Mouse (Mus musculus): ENCODE data around the gene Cd109.

Gene Cd109

DNA sequence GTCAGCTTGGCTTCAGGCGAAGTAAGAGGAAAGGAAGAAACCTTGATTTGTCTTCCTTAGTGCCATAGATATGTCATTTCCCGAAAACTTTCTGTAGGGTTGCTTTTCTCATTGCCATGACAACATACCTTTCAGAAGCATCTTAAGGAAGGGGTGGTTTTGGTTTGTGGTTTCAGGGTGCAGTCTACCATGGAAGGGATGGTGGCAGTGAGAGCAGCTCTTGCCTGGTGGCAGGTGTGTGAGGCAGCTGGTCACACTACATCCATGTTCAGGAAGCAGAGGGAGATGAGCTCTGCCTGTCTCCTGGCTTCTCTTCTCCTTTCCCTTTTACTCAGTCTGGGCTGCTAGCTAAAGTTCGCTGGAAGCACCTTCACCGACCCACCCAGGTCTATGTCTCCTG, 26.0 kb downstream of the Cd109 start:
- DNase-seq (ENCODE audit: extremely low read depth, low read depth, low spot score), result no peak

DNA sequence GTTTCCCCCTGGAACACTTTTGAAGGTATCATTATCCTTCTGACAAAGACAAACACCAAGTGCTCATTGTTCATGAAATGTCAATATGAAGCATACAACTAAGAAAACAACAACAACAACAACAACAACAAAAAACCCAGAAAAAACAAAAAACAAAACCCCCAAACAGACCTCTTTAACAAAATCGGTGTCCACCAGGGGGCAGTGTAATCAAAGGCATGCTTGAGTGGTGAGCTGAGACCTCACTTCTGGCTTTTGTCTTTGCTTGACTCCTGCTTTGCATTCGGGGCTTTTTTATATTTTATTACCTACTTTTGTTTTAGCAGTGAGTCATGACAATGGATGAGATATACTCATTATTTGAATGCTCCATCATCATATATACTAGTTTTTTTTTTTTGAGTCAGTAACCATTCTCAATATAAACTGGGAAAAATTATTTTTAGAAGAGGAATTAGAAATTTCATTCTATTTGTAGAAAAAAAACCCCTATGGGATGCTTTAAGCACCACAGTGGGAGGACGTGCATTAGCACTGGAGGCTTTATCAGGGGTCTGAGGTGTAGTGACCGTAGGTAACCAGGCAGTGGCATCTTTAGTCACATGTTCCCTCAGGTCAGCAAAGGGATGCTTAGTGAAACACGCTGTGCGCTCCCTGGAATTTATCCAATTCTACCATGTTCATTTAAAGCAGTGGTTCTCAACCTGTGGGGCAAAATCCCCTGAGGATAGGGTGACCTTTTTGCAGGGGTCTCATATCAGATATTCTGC, 30.8 kb downstream of the Cd109 start:
- no peak for DNase-seq (ENCODE audit: extremely low read depth, low read depth, low spot score)

DNA sequence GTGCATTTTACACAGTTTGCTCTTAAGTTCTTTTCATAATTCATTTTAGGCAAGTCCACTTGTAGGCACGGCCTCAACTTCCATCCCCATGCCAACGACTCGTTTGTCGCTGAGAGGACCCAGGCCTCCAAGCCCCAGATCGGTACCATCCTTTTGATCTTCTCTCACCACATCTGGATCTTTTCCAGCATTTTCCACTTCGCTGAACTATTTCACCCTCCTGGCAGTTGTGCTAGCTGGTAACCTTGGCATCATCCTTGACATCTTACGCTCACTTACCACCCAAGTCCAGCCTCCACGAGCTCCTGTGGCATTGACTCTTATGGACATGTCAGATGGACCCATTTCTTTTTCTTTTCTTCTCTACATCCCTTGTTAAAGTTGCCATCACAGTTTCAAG, 33.3 kb downstream of the Cd109 start:
- no peak for DNase-seq (ENCODE audit: extremely low read depth, low read depth, low spot score)

DNA sequence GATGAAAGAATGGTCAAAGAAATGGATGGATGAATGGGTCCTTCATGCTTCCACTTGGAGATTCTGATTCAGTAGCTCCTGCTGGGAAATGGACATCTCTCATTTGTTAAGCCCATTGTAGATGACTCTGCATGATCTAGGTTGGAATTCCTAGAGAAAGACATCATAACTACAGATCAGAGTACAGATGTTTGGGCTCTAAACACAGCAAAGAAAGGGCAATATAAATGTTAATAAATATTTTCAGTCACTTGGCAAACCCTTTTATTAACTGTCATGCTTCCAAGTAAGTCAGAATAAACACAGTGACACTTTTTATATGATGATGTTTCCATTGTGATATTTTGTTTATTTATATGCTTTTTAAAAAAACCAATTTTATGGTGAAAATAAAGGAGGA, 34.1 kb downstream of the Cd109 start:
- no peak for DNase-seq (ENCODE audit: extremely low read depth, low read depth, low spot score)

DNA sequence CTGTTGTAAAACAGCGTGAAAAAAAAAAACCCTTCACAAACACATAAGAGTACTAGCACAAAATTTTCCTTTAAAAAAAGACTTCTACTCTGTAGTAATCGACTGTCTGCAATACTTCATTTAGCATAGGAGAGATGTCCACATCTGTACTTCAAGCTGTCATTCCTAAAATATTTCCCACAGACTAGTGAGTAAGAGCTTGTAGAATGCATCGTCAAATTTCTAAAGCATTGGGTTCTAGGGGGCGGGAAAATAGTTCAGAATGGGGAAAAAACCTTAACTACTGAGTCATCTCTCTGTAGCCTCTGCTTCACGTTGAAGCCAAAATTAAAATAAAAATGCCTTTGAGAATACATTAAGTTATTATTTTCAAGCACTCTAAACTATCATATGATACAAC, 42.2 kb downstream of the Cd109 start:
- no peak for DNase-seq (ENCODE audit: extremely low read depth, low read depth, low spot score)

DNA sequence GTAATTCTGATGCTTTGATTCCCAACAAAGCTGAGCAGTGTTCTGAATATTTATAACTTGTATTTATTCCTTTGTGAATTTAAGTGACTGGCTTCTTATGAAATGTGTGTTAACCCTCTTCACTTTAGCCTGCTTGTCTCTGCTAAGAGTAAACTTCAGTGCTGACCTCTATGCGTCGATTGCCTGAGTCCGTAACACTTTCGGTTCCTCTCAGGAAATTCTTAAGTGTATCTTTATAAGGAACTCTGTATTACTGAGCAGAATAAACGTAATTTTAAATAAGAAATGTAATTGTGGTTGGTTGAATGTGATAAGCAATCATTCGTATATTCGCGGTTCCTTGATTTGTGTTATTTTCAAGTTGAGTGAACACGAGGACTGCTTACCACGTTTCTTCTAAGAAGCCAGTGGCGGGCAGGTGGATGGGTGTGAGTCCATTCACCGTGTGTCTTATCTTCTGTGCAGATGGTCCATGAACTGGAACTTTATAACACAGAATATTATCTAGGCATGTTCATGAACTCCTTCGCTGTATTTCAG, 56.2 kb downstream of the Cd109 start:
- no peak for DNase-seq (ENCODE audit: extremely low read depth, low read depth, low spot score)

DNA sequence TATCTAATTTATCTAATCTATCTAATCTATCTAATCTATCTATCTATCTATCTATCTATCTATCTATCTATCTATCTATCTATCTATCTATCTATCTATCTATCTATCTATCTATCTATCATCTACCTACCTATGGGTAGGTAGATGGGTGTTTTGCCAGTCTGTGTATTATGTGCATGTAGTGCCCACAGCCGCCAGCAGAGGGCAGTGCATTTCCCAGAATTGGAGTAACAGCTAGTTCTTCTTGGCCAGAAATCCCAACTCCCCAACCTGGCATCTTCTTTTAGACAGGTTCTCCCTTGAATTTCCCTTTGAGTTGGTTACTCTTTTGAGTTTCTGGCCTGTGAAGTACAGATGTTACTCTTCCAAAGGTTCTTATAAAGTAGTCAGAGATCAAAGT, 85.3 kb downstream of the Cd109 start:
- no peak for DNase-seq (ENCODE audit: extremely low read depth, low read depth, low spot score)

DNA sequence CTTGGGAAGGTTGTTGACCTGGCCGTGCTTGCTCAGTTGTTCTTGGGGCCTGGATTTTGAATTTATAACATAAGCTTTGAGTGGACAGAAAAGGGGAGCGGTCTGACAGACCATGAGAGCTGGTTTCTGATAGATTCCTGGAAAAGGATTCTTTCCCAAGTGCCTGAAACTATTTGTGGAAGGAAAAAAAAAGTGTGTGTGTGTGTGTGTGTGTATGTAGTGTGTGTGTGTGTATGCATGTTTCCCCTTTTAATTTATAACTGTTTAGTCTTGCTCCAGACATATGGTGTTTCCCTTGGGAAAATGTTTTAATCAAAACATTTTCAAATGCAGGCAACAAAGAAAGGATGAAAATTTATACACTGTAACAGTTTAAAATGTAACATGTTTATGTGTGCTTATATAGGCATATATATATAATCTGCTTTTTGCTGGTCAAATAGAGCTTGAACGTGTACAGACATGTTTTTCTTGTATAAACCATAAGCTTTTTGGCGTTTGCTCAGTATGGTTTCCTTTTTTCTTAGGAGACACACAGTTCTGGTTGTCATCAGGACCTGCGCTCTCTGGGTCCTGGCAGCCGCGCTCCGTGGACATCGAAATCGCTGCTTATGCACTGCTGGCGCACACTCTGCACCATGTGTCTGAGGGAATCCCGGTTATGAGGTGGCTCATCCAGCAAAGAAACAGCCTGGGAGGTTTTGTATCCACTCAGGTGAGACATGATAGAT, 87.3 kb downstream of the Cd109 start:
- DNase-seq (ENCODE audit: extremely low read depth, low read depth, low spot score), result no peak

DNA sequence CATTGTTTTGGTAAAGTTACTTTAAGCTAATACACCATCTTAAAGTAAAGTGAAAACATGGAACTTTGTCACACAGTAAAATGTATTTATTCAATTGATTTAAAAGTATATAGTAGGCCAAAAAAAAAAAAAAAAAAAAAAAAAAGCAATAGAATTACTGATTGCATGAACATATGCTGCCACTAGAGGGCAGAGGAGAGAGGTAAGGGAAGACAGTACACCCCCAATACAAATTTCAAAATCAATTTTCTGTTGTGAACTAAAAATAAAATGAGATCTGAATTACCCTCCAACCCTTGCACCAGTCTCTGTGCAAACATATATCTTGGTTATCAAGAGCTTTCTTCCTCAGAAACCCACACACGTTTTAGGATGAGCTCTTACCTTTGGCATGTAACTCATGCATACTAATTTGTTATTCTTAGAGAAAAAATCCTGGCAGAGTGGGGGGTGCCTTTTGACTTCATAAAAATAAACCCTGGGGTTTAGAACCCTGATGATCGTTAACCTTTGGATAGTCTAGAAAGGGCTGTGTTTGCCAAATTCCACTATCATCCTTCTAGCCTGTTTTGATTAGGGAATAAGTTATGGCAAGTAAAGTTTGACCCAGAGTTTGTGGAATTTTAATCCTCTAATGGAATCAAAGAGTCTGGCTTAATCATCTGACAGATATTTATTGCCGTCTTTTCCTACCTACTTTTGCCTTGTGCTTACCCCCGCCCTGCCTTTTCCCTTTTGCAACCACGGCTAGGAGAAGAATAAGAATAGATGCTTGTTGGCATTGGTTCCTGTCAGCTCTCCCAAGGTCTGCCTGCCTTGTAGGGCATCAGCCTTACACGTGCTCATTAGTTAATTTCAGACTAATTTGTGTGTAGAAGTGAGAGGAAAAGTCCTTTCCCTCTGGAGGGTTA, 105.8 kb downstream of the Cd109 start:
- DNase-seq (ENCODE audit: extremely low read depth, low read depth, low spot score), result no peak

DNA sequence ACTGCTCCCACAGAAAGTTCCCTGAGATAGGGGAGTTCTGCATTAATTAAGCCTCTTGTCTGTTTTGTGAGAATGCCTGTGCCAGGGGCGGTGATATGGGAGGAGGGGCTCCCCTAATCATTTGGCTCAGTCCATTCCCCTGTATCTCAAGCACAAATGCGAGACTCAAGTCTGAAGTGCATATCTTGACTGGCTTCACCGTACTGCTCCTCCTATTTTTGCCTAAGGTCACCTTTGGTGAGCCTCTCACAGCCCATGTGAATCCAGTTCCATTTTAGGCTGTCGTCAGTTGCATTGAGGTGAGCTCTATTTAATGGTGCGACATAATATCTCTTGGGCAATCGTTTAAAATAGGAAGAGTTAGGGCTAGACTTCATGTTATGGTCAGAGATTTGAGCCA, 116.6 kb downstream of the Cd109 start:
- DNase-seq (ENCODE audit: extremely low read depth, low read depth, low spot score), result no peak

DNA sequence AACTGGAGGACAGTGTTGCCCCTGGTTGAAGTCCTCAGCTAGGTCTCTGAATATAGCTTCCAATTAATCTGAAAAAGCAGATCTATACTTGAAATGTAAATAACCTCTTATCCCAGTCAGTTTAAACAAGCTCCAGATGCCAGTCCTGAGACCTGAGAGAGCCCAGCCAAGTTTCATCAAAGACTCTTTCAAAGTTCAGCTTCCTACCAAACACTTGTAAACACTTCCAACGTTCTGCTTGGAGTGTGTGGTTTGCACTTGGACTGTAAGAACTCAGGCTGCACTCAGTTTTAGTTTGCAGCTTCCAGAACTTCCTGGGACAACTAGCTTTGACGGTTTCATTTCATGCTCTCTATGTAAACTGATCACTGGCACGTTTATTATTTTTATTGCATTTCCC, 120.2 kb downstream of the Cd109 start:
- DNase-seq (ENCODE audit: extremely low read depth, low read depth, low spot score), result no peak

DNA sequence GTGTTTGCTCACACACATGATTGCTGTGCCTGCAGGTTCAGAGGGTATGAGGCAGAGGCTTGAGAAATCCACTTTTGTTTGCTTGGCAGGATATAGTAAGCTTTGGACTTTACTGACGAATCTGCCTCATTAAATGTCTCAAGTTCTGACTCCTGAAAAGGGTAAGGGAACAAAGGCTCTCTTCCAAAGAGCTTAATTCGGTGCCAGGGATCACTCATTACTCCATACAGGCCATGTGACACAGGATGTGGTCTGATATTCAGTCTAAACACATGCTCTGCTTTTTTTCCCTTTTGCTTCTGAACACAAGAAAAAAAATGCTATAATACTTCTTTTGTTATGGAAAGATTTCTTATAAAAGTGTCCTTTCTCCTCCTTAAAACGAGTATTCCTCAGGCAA, 126.7 kb downstream of the Cd109 start:
- no peak for DNase-seq (ENCODE audit: extremely low read depth, low read depth, low spot score)

DNA sequence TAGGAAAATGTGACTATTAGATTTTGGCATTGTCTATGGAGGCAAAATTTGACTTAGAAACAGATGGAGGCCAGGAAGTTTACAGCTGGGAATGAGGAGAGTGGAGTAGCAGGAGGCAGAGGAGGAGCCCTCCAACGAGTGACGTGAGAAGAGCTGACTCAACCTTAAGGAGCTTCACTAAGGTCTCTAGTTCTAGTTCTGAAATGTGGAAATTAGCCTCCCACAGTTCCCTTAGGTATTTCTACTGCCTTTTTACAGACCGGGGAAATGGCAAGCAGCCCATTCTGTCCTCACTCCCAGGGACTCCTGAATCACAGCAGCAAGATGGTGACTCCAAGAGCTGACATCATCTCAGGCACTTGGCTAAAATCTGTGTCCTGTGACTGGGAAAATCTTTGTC, 134.9 kb downstream of the Cd109 start:
- no peak for DNase-seq (ENCODE audit: extremely low read depth, low read depth, low spot score)

Measured in fat pad, adult 2 months (tissue).